Mouse (Mus musculus): Measurements from ENCODE around the gene 1700017B05Rik.
"Not testable (repeated sequence)": the region's sequence is repeated elsewhere in the genome, so short reads cannot be mapped to it uniquely, and the experiment has no call there.

The 1700017B05Rik gene

GRCm38 (mm10) chr9:57212448-57213222 is 49.8 kb downstream of the 1700017B05Rik start:
- DNase-seq: no peak

GRCm38 (mm10) chr9:57209316-57209715 is 53.1 kb downstream of the 1700017B05Rik start:
- peak; percentile 63 for DNase-seq

GRCm38 (mm10) chr9:57206896-57207295 is 55.5 kb downstream of the 1700017B05Rik start:
- no peak for DNase-seq

GRCm38 (mm10) chr9:57203571-57203970 is 58.8 kb downstream of the 1700017B05Rik start:
- DNase-seq: not testable (repeated sequence)
